Mouse (Mus musculus): ENCODE data around the gene Notch2.

GRCm38 (mm10) chr3:98141456-98141855 is 128.1 kb downstream of the Notch2 start:
- TF ChIP-seq EP300 (IDR thresholded peaks at IDR 0.05; ENCODE audit: low read depth): no peak
- TF ChIP-seq CTCF (IDR thresholded peaks at IDR 0.05; ENCODE audit: low read depth): no peak
